Mouse (Mus musculus): ENCODE results near the gene Armcx5.
"Not testable (repeated sequence)": the region's sequence is repeated elsewhere in the genome, so short reads cannot be mapped to it uniquely, and the experiment has no call there.

The Armcx5 gene

DNA sequence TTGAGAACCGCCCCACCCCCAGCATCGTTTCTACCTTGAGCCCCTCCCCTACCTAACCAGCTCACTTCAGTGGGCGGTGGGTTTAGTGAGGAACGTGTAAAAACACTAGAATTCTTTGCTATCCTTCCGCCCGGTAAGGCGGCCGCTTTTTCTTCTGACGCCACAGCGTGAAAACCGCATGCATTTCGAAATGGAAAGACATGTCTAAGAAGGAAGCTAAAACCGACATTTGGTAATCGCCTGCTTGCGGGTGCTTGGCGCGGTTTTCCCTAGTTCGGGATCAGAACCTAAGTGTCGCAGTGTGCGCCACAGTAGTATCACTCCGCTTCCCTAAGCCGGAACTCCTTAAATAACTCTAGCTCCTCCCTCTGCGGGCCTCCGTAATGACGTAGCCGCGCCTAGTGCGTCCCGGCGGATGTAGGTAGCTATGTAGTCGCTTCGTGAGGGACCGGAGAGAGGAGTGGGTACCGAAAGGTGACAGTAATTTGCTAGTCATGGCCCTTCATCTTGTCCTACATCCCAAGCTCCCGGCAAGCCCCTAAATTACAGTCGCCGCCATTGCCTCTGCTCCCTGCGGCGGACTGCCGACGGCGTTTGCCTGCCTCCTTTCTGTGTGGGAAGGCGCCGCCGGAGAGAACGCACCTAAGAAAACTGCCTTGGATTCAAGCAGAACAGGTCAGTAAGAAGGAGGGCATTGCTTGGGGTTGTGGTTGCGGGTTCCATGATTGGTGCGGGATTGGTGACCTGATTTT is at the start of gene Armcx5, which contains the start of gene Gprasp1:
Armcx5 (plus strand) TSS at position 430 of the 752 bp plus-strand sequence.
Gprasp1 (plus strand) TSS at position 430 of the 752 bp plus-strand sequence.
- peak; percentile 98 for ATAC-seq (ENCODE audit: low TSS enrichment)

DNA sequence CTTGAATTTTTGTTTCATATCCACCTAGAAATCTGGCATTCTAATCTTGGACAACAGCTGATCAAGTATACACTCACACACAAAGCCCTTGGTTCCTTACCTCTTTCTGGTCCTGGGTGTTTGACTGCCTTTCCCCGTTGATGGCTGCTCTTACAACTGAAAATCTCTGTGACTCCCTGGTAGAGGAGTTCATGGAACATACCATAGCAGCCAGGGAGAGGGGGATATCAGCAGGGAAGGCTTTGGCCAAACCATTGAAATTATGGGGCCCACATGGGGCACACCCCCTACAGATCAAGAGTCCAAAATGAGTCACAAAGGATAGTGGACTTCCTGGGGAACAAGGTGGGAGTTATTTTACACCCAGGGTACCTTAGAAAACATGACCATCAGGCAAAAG is 48.9 kb upstream of the Armcx5 start, which contains the start of gene Tcp11x2:
Tcp11x2 (minus strand) TSS at position 158 of the 400 bp plus-strand sequence.
- no peak for ATAC-seq (ENCODE audit: low TSS enrichment)

DNA sequence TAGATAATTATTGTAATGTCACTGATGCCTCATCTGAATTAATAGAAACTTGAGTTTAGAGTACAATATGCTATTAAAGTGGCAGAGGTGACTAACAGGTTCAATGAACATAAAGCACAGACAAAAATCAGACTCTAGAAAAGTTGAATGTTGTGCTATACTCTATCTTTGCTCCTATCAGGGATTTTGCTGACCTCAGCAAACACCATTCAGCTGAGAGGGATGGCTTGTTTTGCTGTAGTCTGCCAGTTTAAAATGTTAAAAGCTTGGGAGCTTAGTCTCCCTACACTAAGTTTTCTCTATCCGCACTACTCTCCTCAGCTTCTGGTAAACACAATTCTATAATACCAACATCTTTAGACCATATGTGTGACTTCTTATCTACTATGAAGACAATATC is 39.4 kb upstream of the Armcx5 start:
- ATAC-seq (ENCODE audit: low TSS enrichment), result no peak

- no peak for ATAC-seq (ENCODE audit: low TSS enrichment)
Measured at GRCm38 (mm10) chrX:135704349-135704748, 38.2 kb upstream of the Armcx5 start.

GRCm38 (mm10) chrX:135712845-135713244 is 29.7 kb upstream of the Armcx5 start:
- ATAC-seq (ENCODE audit: low TSS enrichment), result no peak

DNA sequence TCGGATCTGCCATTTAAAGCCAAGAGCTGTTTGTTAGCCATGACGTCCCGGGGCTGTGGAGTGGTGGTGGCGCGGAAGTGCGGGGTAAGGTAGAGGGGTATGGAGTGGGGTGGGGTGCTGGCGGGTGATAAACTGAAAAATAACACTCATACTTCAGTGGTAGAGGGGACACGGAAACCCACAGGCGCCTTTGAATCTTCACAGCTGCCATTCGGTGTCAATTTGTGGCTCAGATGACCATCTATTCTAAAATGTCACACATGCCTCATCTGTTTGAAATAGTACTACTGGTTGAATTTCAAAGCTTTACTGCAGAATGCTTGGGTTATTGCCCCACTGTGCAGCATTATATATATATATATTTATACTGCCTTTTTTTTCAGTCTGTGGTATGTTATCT is 17.4 kb upstream of the Armcx5 start, which contains the start of gene Tmsb15a:
Tmsb15a (minus strand) TSS at position 101 of the 400 bp plus-strand sequence.
- no peak for ATAC-seq (ENCODE audit: low TSS enrichment)

DNA sequence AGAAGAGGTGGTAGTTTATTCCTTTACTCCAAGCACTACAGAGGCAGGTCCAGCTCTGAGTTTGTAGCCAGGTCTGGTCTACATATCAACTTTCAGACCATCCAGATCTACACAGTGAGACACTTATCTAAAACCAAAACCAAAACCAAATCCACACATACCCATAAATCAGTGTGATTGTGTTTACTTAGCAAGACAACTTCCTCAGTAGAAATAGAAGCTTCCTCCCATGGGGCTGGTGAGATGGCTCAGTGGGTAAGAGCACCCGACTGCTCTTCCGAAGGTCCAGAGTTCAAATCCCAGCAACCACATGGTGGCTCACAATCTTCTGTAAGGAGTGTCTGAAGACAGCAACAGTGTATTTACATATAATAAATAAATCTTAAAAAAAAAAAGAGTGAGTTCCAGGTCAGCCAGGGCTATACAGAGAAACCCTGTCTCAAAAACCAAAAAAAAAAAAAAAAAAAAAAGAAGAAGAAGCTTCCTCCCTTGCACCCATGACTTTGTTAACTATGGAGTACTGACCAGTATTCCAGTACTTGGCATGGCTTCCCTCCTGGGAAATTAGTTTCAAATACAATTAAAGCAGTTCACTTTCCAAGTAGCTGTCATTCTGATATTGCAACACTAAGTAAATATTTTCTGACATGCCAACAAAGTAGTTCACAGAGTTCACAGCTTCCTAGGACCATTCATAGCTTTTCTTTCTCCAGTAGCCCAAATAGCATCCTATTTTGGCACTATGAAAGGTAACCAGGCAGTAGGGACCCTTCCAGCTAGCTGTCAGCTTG is 3.6 kb upstream of the Armcx5 start:
- no peak for ATAC-seq (ENCODE audit: low TSS enrichment)

DNA sequence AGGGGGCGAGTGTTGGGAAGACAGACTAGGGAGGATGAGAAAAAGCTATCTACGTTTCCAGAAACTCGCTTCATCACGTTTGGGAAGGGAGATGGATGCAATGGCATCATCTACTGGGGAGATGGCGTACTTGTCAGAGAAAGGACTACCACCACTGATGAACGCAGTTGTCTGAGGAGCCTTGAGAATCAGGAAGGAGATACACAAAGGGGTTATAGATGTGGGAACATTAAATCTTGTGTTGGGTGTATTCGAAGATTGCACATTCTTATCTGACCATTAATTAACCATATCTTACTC is 473 bp downstream of the Armcx5 start:
- ATAC-seq (ENCODE audit: low TSS enrichment), result peak; percentile 75

GRCm38 (mm10) chrX:135745376-135745775 is 2.8 kb downstream of the Armcx5 start:
- not testable (repeated sequence) for ATAC-seq (ENCODE audit: low TSS enrichment)

DNA sequence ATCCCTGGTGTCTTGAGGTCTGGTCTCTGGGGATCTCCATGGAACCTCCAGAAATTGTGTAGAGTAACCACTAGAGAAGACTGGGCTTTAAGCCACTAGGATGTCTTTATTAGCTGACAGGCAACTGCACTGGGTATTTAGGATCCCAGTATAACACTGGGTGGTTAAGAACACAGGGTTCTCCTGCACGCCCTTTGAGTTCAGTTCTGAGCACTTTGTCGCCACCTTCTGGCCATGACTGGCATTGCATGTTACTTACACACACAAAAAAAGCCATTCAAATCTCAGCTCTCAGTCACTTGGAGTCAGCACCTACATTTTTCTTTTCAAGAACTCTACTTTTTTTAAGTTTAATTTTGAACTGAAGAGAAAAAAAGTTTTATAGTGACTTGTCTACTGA is 10.3 kb downstream of the Armcx5 start:
- peak; percentile 70 for ATAC-seq (ENCODE audit: low TSS enrichment)

DNA sequence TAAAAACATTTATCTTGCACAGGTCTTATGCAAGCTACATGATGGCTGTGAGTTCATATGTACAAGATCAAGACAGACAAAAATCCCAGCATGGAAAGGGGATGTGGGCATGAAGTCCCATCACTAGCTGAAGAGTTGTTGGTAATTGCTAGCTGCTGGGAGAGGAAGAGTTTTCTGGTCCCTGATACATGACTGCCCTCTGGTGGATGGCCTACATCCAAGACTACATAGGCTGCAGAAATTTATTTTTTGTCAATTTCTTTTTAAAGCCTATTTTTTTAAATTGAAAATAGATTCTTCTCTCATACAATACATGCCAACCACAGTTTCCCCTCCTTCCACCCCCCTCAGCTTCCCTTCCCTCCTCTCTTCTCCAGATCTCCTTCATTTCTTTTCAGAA is 19.2 kb downstream of the Armcx5 start:
- ATAC-seq (ENCODE audit: low TSS enrichment), result no peak

DNA sequence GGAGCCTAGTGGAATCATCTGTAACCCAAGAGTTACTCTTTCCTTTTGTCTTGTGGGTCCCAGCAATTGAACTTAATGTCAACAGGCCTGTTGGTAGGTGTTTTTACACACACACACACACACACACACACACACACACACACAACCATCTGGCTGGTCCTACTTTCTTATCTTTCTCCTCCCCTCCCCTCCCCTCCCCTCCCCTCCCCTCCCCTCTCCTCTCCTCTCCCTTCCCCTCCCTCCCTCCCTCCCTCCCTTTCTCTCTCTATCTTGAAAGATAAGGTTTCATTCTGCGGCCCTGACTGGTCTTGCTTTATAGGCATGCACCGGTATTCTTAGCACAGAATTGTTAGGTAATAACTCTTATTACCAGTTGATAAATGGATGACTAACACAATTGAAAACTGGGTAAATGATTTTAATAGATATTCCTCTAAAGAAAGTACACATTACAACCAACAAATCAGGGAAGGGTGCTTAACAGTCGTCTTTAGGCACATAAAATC is 25.6 kb downstream of the Armcx5 start:
- ATAC-seq (ENCODE audit: low TSS enrichment), result no peak

DNA sequence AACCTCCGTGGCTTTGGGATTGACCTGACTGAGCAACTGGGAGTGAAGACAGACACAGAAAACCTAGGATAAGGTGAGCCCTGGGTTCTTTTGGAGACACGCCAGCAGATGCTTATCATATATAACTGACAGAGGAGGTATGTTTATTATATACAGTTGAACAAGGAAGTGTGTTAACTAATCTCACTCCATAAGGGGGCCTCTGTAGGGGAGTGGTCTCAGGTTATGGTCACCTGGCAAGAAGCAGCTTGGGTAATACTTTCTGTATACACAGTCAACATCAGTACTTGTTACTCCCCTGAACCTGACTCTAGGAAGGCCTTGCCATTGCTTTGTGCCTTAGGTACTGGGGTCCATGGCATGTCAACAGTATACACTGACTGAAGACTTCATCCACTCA is 26.0 kb downstream of the Armcx5 start:
- ATAC-seq (ENCODE audit: low TSS enrichment), result no peak

DNA sequence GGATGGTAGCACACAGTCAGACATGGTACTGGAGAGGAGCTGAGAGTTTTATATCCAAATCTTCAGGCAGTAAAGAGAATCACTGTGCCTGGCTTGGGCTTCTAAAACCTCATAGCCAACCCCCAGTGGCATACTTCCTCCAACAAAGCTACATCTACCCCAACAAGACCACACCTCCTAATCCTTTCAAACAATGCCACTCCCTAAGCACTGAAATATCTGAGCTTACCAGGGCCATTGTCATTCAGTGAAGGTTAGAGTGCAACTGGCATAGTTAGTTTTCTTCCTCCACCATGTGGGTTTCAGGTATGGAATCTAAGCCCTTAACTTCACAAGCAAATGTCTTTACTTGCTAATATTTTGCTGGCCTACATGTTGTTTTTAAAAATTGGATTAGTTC is 49.0 kb downstream of the Armcx5 start:
- no peak for ATAC-seq (ENCODE audit: low TSS enrichment)

GRCm38 (mm10) chrX:135792326-135792725 is 49.8 kb downstream of the Armcx5 start:
- ATAC-seq (ENCODE audit: low TSS enrichment), result peak; percentile 18; the same call in 1 of the 2 replicates

GRCm38 (mm10) chrX:135795591-135796304 is 53.2 kb downstream of the Armcx5 start:
- peak; percentile 56 for ATAC-seq (ENCODE audit: low TSS enrichment)

DNA sequence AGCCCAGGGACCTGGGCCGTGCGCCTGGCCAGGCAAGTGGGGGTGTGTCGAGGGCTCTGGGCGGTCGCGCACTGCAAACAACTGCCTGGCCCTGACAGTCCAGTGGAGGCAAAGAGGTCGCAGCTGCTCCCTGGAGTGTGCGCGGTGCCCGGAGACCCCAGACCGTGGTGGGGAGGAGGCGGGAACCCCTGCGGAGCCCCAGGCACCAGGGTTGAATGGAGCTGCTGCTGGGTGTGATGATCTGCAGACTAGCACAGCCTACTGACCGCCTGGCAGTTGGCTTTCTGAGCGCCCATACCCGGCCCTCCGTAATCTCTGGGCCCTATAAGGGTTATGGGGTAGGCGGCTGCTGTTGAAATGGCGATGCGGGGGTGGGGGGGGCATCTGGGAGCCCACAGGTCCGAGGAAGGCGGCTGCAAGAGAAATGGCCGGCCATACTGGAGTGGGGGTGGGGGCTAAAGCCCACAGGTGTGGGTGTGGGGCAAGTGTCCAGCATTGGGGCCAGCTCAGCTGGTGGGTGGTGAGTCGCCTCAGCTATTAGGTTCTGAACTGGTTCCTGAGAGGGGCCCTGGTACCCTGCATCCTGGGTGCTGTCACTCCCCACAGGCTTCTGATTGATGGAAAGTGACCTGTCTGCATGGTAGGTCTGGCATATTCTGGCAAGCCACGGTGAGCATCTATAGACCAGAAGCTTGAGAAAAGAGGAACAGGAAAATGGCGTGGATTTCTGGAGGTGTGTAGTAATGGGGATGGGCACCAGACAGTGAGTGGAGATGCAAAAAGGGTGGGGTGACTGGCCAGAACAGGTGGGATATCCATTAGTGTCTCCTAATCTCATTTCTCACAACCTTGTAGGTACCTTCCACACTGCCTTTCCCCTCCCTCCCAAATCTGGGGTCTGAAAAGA is 54.0 kb downstream of the Armcx5 start:
- peak; percentile 13 for ATAC-seq (ENCODE audit: low TSS enrichment)
